Mouse (Mus musculus) midbrain, postnatal 0 days (tissue): ENCODE measurements at regions not wholly inside any gene's neighbourhood (a gene's known extent, or its start where the extent isn't known, plus 50 kb on each side); places are given as distances from the start of the nearest gene placed in this dataset.

Source experiments
- ATAC-seq: fragments of 200-750 bp; cut with Nextera tagmentation; 2 replicates; pipeline ENCODE4 v1.8.0; 2017; ENCODE audit warnings: moderate number of reproducible peaks, mild to moderate bottlenecking, moderate TSS enrichment, moderate library complexity; ENCODE audit not compliant: low FRiP score
- DNase-seq: peaks from one replicate; pipeline ENCODE4 v3.0.0-alpha.2; 2015; ENCODE audit warnings: low spot score
- H3K27ac ChIP-seq: fragments of 300-500 bp; sonication (generic); 2 replicates; pipeline ENCODE4 v1.5.1; 2014; ENCODE audit warnings: low read depth, mild to moderate bottlenecking, low read length, mixed read lengths
- H3K27me3 ChIP-seq: fragments of 300-500 bp; sonication (generic); 2 replicates; pipeline ENCODE4 v1.6.1; 2014; ENCODE audit warnings: low read length, control low read depth, mixed read lengths; ENCODE audit not compliant: insufficient read depth
- H3K36me3 ChIP-seq: fragments of 300-500 bp; sonication (generic); 2 replicates; pipeline ENCODE4 v1.6.1; 2014; ENCODE audit warnings: low read length, control low read depth, mixed read lengths; ENCODE audit not compliant: insufficient read depth
- H3K4me1 ChIP-seq: fragments of 300-500 bp; sonication (generic); 2 replicates; pipeline ENCODE4 v1.6.1; 2014; ENCODE audit warnings: mild to moderate bottlenecking, control low read depth, antibody characterized with exemption, low read length, mixed read lengths; ENCODE audit not compliant: insufficient read depth
- H3K4me2 ChIP-seq: fragments of 300-500 bp; sonication (generic); 2 replicates; pipeline ENCODE4 v1.6.1; 2014; ENCODE audit warnings: low read depth, mild to moderate bottlenecking, low read length, mixed read lengths; ENCODE audit not compliant: poor library complexity, severe bottlenecking
- H3K4me3 ChIP-seq: fragments of 300-500 bp; sonication (generic); 2 replicates; pipeline ENCODE4 v1.5.1; 2014; ENCODE audit warnings: low read depth, mild to moderate bottlenecking, low read length, moderate library complexity
- H3K9ac ChIP-seq: fragments of 300-500 bp; sonication (generic); replicated peaks from 2 replicates; pipeline ENCODE4 v1.6.1; 2014; ENCODE audit warnings: mild to moderate bottlenecking, low read length, moderate library complexity, mixed read lengths; ENCODE audit not compliant: poor library complexity, severe bottlenecking
- H3K9me3 ChIP-seq: fragments of 300-500 bp; sonication (generic); 2 replicates; pipeline ENCODE4 v1.6.1; 2016; ENCODE audit warnings: low read length, control low read depth
- CTCF ChIP-seq: IDR thresholded peaks from 2 replicates; pipeline ENCODE4 v1.5.1; 2016; ENCODE audit warnings: antibody characterized with exemption, mild to moderate bottlenecking
- WGBS: fragments of 180-500 bp; shearing (Covaris S2); extraction: QIAGEN DNeasy Blood & Tissue Kit; methylation state at CpG from one replicate; pipeline ENCODE4 v1.1.7; 2014; 5-methylcytosine and 5-hydroxymethylcytosine counted together

- no peak for TF ChIP-seq CTCF
- Histone ChIP-seq H3K36me3 (no peaks in the 10 kb centered on the region), H3K9ac (no peak overlapping the region), H3K27ac (no peak overlapping the region), H3K4me1 (no peaks in the 10 kb centered on the region), H3K4me3 (no peak overlapping the region), H3K27me3 (no peaks in the 10 kb centered on the region), H3K4me2 (no peak overlapping the region), H3K9me3 (no peaks in the 10 kb centered on the region)
- no peak for DNase-seq
- no peak for ATAC-seq
- 83% methylated on average over 2 of the region's 2 CpGs for WGBS
These were observed 262.7 kb downstream of the Lurap1l start for GRCm38 (mm10) chr4:81173111-81173510.

- Histone ChIP-seq H3K27me3 (no peaks in the 10 kb centered on the region), H3K36me3 (no peaks in the 10 kb centered on the region), H3K4me2 (no peak overlapping the region), H3K9me3 (no peaks in the 10 kb centered on the region), H3K4me1 (0 out of 2 replicates have a peak, but pooled peaks cover 3% of the 10 kb centered on the region), H3K9ac (no peak overlapping the region), H3K4me3 (no peak overlapping the region), H3K27ac (no peak overlapping the region)
- WGBS = 70% methylated on average over 11 of the region's 11 CpGs
- no peak for TF ChIP-seq CTCF
- no peak for ATAC-seq
- no peak for DNase-seq
These were observed 265.1 kb downstream of the Mpdz start for GRCm38 (mm10) chr4:81177443-81178041.

- peak; percentile 47; the same call in 1 of the 2 replicates for ATAC-seq
- no peak overlapping the region for H3K27ac ChIP-seq
These were observed 264.4 kb downstream of the Mpdz start for GRCm38 (mm10) chr4:81178047-81178781.

GRCm38 (mm10) chr4:81178782-81179135 lies 263.9 kb downstream of the Mpdz start:
- Histone ChIP-seq H3K27me3 (no peaks in the 10 kb centered on the region), H3K9ac (no peak overlapping the region), H3K27ac (no peak overlapping the region), H3K9me3 (no peaks in the 10 kb centered on the region), H3K4me1 (0 out of 2 replicates have a peak, but pooled peaks cover 3% of the 10 kb centered on the region), H3K4me2 (no peak overlapping the region), H3K36me3 (no peaks in the 10 kb centered on the region), H3K4me3 (no peak overlapping the region)
- peak; percentile 93 for ATAC-seq
- peak; percentile 92 for DNase-seq
- under 1% methylated on average over 12 of the region's 12 CpGs for WGBS
- TF ChIP-seq CTCF = peak; percentile 98

More at GRCm38 (mm10) chr4:81178047-81178781, 264.4 kb downstream of the Mpdz start:
- Histone ChIP-seq H3K9me3 (no peaks in the 10 kb centered on the region), H3K9ac (no peak overlapping the region), H3K36me3 (no peaks in the 10 kb centered on the region), H3K27me3 (no peaks in the 10 kb centered on the region), H3K4me2 (no peak overlapping the region), H3K4me3 (no peak overlapping the region), H3K4me1 (0 out of 2 replicates have a peak, but pooled peaks cover 3% of the 10 kb centered on the region)
- TF ChIP-seq CTCF = peak; percentile 19; the same call in 1 of the 2 replicates
- WGBS = 82% methylated on average over 14 of the region's 14 CpGs
- DNase-seq = no peak

- 88% methylated on average over 1 of the region's 1 CpGs for WGBS
- no peak for ATAC-seq
- TF ChIP-seq CTCF = no peak
- no peak overlapping the region for H3K27ac ChIP-seq
- no peak for DNase-seq
- H3K4me3 ChIP-seq = no peak overlapping the region
- H3K4me1 ChIP-seq = no peaks in the 10 kb centered on the region
- H3K27me3 ChIP-seq = no peaks in the 10 kb centered on the region
- H3K9me3 ChIP-seq = no peaks in the 10 kb centered on the region
- no peak overlapping the region for H3K9ac ChIP-seq
- H3K4me2 ChIP-seq = no peak overlapping the region
- H3K36me3 ChIP-seq = no peaks in the 10 kb centered on the region
These were observed 226.5 kb downstream of the Mpdz start for GRCm38 (mm10) chr4:81216123-81216522.

- H3K27ac ChIP-seq = no peak overlapping the region
- 34% methylated on average over 11 of the region's 11 CpGs for WGBS
- H3K4me3 ChIP-seq = no peak overlapping the region
- no peaks in the 10 kb centered on the region for H3K9me3 ChIP-seq
- DNase-seq = peak; percentile 17
- 0 out of 2 replicates have a peak overlapping the region, but pooled peaks have one; percentile 4 for H3K4me2 ChIP-seq
- H3K4me1 ChIP-seq = no peaks in the 10 kb centered on the region
- no peak overlapping the region for H3K9ac ChIP-seq
- no peaks in the 10 kb centered on the region for H3K27me3 ChIP-seq
- TF ChIP-seq CTCF = no peak
- no peak for ATAC-seq
- no peaks in the 10 kb centered on the region for H3K36me3 ChIP-seq
These were observed 224.6 kb downstream of the Mpdz start for GRCm38 (mm10) chr4:81217979-81218378.
